Mouse (Mus musculus): Measurements from ENCODE around the gene Grin3a. TPM values are rescaled to one million over a fixed set of nuclear protein-coding genes. Genes with fewer than 3 reads are reported as not detected.

Gene Grin3a
- polyA plus RNA-seq, 1 experiment from 2014 or later: 1.7 TPM

GRCm38 (mm10) chr4:49741942-49742341, 103.6 kb downstream of the Grin3a start:
- whole genome bisulfite sequencing: 90% methylated on average over 2 of the region's 2 CpGs
- H3K4me2 ChIP-seq: no peak overlapping the region
- no peak overlapping the region for H3K9ac ChIP-seq
- ATAC-seq (ENCODE audit: low FRiP score): no peak
- H3K27me3 ChIP-seq: no peaks in the 10 kb centered on the region
- H3K9me3 ChIP-seq: no peaks in the 10 kb centered on the region
- H3K36me3 ChIP-seq (replicated peaks): no peaks in the 10 kb centered on the region
- no peak overlapping the region for H3K4me3 ChIP-seq (replicated peaks)
- no peaks in the 10 kb centered on the region for H3K4me1 ChIP-seq
- no peak overlapping the region for H3K27ac ChIP-seq

- WGBS: 88% methylated on average over 5 of the region's 5 CpGs
- Histone ChIP-seq H3K4me3 (replicated peaks) (no peak overlapping the region), H3K4me2 (no peak overlapping the region), H3K27ac (no peak overlapping the region), H3K9me3 (no peaks in the 10 kb centered on the region), H3K27me3 (no peaks in the 10 kb centered on the region), H3K36me3 (replicated peaks) (no peaks in the 10 kb centered on the region), H3K9ac (no peak overlapping the region), H3K4me1 (no peaks in the 10 kb centered on the region)
- ATAC-seq (ENCODE audit: low FRiP score): no peak
Measured at GRCm38 (mm10) chr4:49740796-49741766, 104.5 kb downstream of the Grin3a start.

- H3K9me3 ChIP-seq: no peaks in the 10 kb centered on the region
- H3K36me3 ChIP-seq (replicated peaks): no peaks in the 10 kb centered on the region
- WGBS: 58% methylated on average over 1 of the region's 1 CpGs
- no peak for ATAC-seq (ENCODE audit: low FRiP score)
- H3K27me3 ChIP-seq: no peaks in the 10 kb centered on the region
- no peaks in the 10 kb centered on the region for H3K4me1 ChIP-seq
- H3K27ac ChIP-seq: no peak overlapping the region
- no peak overlapping the region for H3K9ac ChIP-seq
- no peak overlapping the region for H3K4me3 ChIP-seq (replicated peaks)
- no peak overlapping the region for H3K4me2 ChIP-seq
Measured at GRCm38 (mm10) chr4:49739561-49739960, 106.0 kb downstream of the Grin3a start.

- H3K4me3 ChIP-seq (replicated peaks): no peak overlapping the region
- H3K27ac ChIP-seq: no peak overlapping the region
- no peak for ATAC-seq (ENCODE audit: low FRiP score)
Measured at GRCm38 (mm10) chr4:49729326-49729725, 116.2 kb downstream of the Grin3a start.

GRCm38 (mm10) chr4:49723908-49724307, 121.6 kb downstream of the Grin3a start:
- Histone ChIP-seq H3K4me2 (no peak overlapping the region), H3K4me3 (replicated peaks) (no peak overlapping the region), H3K27me3 (no peaks in the 10 kb centered on the region), H3K36me3 (replicated peaks) (no peaks in the 10 kb centered on the region), H3K9ac (no peak overlapping the region), H3K9me3 (no peaks in the 10 kb centered on the region), H3K4me1 (no peaks in the 10 kb centered on the region), H3K27ac (no peak overlapping the region)
- 93% methylated on average over 2 of the region's 2 CpGs for WGBS
- ATAC-seq (ENCODE audit: low FRiP score): no peak

More at GRCm38 (mm10) chr4:49729326-49729725, 116.2 kb downstream of the Grin3a start:
- no peaks in the 10 kb centered on the region for H3K9me3 ChIP-seq
- no peak overlapping the region for H3K9ac ChIP-seq
- H3K4me1 ChIP-seq: 0 out of 2 replicates have a peak, but pooled peaks cover 3% of the 10 kb centered on the region
- WGBS: 45% methylated on average over 3 of the region's 3 CpGs
- H3K4me2 ChIP-seq: no peak overlapping the region
- no peaks in the 10 kb centered on the region for H3K36me3 ChIP-seq (replicated peaks)
- no peaks in the 10 kb centered on the region for H3K27me3 ChIP-seq

- Histone ChIP-seq H3K36me3 (replicated peaks) (no peaks in the 10 kb centered on the region), H3K9me3 (no peaks in the 10 kb centered on the region), H3K27ac (no peak overlapping the region), H3K4me1 (peaks cover 5% of the 10 kb centered on the region), H3K9ac (no peak overlapping the region), H3K4me3 (replicated peaks) (no peak overlapping the region), H3K27me3 (no peaks in the 10 kb centered on the region), H3K4me2 (no peak overlapping the region)
- no peak for ATAC-seq (ENCODE audit: low FRiP score)
- WGBS: 68% methylated on average over 12 of the region's 12 CpGs
Measured at GRCm38 (mm10) chr4:49691405-49692194, 153.9 kb downstream of the Grin3a start.

- WGBS: 7% methylated on average over 9 of the region's 9 CpGs
- peaks cover 5% of the 10 kb centered on the region for H3K4me1 ChIP-seq
Measured at GRCm38 (mm10) chr4:49688594-49689288, 156.8 kb downstream of the Grin3a start.

GRCm38 (mm10) chr4:49681812-49682211, 163.7 kb downstream of the Grin3a start, which contains the start of gene Ppp3r2:
Gene Ppp3r2 (minus strand): TSS chr4:49682024.
- Histone ChIP-seq H3K27ac (no peak within 1 kb of the TSS), H3K36me3 (replicated peaks) (no peaks in the 10 kb centered on the region), H3K4me1 (no peaks in the 10 kb centered on the region), H3K4me3 (replicated peaks) (no peak within 1 kb of the TSS), H3K9me3 (no peaks in the 10 kb centered on the region), H3K9ac (no peak within 1 kb of the TSS), H3K27me3 (no peaks in the 10 kb centered on the region), H3K4me2 (no peak within 1 kb of the TSS)
- ATAC-seq (ENCODE audit: low FRiP score): no peak
- WGBS: 91% methylated on average over 13 of the region's 13 CpGs

More at GRCm38 (mm10) chr4:49688594-49689288, 156.8 kb downstream of the Grin3a start:
- Histone ChIP-seq H3K36me3 (replicated peaks) (no peaks in the 10 kb centered on the region), H3K4me2 (no peak overlapping the region), H3K27ac (0 out of 2 replicates have a peak overlapping the region, but pooled peaks have one; percentile 10), H3K9ac (0 out of 2 replicates have a peak overlapping the region, but pooled peaks have one; percentile 21), H3K9me3 (no peaks in the 10 kb centered on the region), H3K27me3 (no peaks in the 10 kb centered on the region), H3K4me3 (replicated peaks) (no peak overlapping the region)
- peak; percentile 92 for ATAC-seq (ENCODE audit: low FRiP score)

- H3K36me3 ChIP-seq (replicated peaks): no peaks in the 10 kb centered on the region
- ATAC-seq (ENCODE audit: low FRiP score): no peak
- WGBS: 93% methylated on average over 11 of the region's 11 CpGs
- H3K27ac ChIP-seq: no peak overlapping the region
- no peak overlapping the region for H3K4me2 ChIP-seq
- no peaks in the 10 kb centered on the region for H3K9me3 ChIP-seq
- no peak overlapping the region for H3K4me3 ChIP-seq (replicated peaks)
- no peaks in the 10 kb centered on the region for H3K4me1 ChIP-seq
- no peaks in the 10 kb centered on the region for H3K27me3 ChIP-seq
- no peak overlapping the region for H3K9ac ChIP-seq
Measured at GRCm38 (mm10) chr4:49680171-49680875, 165.2 kb downstream of the Grin3a start.

GRCm38 (mm10) chr4:49676790-49677189, 168.8 kb downstream of the Grin3a start:
- H3K9ac ChIP-seq: no peak overlapping the region

GRCm38 (mm10) chr4:49676071-49676470, 169.5 kb downstream of the Grin3a start:
- ATAC-seq (ENCODE audit: low FRiP score): no peak
- H3K9ac ChIP-seq: no peak overlapping the region
- no peak overlapping the region for H3K27ac ChIP-seq
- no peak overlapping the region for H3K4me3 ChIP-seq (replicated peaks)
- no peak overlapping the region for H3K4me2 ChIP-seq
- H3K27me3 ChIP-seq: no peaks in the 10 kb centered on the region
- 88% methylated on average over 6 of the region's 6 CpGs for whole genome bisulfite sequencing
- H3K4me1 ChIP-seq: no peaks in the 10 kb centered on the region
- no peaks in the 10 kb centered on the region for H3K36me3 ChIP-seq (replicated peaks)
- no peaks in the 10 kb centered on the region for H3K9me3 ChIP-seq

More at GRCm38 (mm10) chr4:49676790-49677189, 168.8 kb downstream of the Grin3a start:
- WGBS: 82% methylated on average over 7 of the region's 7 CpGs
- Histone ChIP-seq H3K27ac (no peak overlapping the region), H3K4me1 (no peaks in the 10 kb centered on the region), H3K4me2 (no peak overlapping the region), H3K4me3 (replicated peaks) (no peak overlapping the region), H3K9me3 (no peaks in the 10 kb centered on the region), H3K36me3 (replicated peaks) (no peaks in the 10 kb centered on the region), H3K27me3 (no peaks in the 10 kb centered on the region)
- ATAC-seq (ENCODE audit: low FRiP score): no peak
